Mouse (Mus musculus): ENCODE data around the gene Epn1.

Gene Epn1

DNA sequence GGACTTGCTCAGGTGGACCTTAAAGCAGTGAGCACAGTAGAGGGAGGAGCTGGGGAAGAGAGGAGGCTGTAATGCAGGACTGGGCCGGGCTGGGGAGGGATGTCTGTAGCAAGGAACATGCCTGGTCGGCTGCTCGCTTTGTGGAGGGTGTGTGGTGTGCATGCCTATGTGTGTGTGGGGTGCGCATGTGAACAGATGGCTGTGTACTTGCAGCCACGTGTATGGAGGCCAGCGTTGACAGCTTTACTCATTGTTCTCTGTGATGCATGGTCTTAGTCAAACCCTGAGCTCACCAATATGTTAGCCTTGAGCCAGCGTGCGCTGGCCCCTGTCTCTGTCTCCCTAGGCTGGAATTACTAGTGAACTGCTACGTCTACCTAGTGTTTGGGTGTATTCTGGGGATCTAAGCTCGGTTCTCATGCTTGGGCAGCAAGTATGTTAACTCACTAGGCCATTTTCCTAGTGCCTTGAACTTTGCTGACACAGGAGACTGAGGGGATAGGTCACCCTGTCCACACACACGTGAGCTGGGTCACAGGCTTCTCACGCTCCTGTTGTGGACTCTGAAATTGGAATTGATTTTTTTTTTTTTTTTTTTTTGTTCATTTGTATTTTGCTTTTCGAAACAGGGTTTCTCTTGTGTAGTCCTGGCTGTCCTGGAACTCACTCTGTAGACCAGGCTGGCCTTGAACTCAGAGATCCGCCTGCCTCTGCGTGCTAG is 11.1 kb downstream of the Epn1 start:
- CTCF ChIA-PET = interaction anchor here (0.6 kb wide), 2 partner anchors 20 to 369 kb away, joined by 3 to 7 read pairs; no protein-coding TSS in a partner anchor

DNA sequence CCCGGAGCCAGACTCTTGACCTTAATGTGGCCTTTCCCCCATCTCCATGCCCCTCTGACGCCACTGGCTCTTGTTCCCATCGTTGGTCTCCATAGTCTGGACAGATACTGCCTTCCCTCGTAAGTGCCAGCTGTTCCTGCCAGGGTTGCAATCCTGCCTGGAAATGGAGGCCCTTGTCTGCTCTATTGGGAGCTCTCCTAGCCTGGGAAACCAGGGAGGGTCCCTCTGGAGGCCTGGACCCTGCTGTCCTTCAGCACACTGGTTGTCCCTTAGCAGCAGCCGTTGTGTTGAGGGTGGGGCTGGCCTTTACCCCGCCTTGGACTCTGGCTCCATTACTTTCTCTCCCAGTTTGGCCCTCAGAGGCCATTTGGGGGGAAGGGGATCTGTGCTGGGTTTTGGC is 12.3 kb downstream of the Epn1 start:
- CTCF ChIA-PET = no interaction called here

DNA sequence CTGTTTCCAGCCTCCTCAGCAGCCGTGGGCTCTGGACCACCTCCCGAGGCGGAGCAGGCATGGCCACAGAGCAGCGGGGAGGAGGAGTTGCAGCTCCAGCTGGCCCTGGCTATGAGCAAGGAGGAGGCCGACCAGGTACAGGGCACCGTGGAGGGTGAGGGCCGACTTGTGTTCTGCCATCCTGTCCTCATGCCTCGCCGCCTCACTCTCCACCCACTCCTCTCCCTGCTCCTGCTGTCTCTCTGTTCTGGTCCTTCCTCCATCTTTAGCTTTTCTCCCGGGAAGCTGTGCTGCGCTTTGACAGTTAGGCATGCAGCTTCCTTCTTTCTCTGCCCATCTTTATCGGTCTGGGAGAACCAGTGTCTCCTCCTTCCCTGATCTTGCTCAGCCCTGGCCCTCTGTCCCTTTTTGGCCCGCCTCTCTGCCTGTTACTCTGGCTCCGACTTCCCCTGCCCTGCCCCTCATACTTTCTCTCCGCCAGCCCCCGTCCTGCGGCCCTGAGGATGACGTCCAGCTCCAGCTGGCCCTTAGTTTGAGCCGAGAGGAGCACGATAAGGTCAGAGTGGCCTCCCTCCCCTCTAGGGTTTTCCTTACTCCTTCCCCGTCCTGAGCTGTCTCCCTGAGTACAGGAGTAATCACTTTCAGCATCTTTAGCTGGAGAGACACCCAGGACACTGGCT is 12.9 kb downstream of the Epn1 start:
- CTCF ChIA-PET = no interaction called here

DNA sequence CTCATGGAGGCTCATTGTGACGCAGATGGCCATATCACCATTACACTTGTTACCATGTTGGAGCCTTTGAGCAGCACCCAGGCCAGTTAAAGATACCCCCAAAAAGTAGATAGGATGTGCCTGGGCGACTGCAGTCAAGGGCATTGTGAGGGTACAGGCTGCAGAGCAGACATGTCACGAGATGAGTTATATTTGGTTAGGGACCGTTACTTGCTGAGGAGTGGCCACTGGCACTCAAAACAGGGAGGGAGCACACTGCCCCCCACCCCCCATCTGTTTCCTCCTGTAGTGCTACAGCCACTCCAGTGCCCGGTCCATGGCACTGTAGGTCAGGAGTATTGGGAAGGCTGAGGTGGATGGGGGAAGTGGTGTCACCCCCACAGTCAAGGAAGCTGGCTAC is 18.7 kb downstream of the Epn1 start:
- CTCF ChIA-PET = no interaction called here

DNA sequence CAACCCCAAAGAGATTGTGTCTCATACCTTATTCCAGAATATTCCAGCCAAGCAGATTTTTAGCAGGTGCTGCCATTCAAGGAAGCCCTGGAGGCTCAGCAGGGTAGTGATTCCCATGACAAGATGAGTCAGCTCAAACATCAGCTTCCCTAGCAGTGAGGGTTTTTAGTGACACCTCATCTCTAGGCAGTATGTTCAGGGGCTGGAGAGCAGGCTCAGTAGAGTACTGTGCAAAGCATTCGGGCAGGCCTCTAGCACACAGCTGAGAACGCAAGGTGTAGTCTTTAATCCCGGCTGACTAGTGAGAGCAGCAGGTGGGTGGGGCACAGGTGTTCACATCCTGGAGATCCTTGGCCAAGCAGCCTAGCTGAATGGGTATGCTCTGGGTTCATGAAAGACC is 19.8 kb downstream of the Epn1 start:
- CTCF ChIA-PET = no interaction called here

DNA sequence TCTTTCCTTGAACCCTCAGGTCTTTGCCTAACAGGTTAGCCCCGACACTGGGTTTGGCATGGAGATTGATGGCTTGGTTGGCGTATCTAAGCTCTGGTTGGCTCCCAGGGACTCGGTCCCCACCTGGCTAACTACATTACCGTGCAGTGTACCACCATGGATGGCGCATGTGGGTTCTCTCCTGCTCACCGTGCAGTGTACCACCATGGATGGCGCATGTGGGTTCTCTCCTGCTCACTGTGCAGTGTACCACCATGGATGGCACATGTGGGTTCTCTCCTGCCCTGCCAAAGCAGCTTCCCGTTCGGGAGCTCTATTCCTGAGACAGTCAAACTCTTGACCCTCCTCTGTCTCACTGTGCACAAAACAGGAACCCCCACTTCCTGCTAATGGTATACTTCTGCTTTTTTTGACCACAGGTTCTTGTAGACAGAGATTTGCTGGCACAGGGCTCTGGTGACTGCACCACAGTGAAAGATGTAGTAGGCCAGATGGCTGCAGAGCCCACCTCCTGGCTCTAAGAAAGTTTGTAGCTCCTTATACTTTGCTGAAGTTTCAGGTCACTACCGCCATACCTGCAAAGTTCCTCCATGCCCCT is 21.1 kb downstream of the Epn1 start:
- CTCF ChIA-PET = no interaction called here

DNA sequence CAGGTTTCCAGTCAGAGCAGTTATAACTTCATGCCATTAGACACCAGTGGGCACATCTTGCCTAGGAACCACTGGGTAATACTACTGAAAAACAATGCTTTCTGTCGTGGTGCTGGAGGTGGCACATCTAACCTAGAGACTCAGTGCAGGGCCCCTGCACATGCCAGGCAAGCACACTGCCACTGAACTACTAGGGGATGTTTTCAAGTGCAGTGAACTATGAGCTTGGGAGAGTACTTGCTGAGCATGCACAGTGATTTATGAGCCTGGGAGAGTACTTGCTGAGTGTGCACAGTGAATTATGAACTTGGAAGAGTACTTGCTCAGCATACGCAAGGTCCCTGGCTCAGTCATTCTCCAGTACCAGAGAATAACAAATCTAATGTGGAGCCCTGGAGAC is 22.5 kb downstream of the Epn1 start:
- CTCF ChIA-PET = no interaction called here

DNA sequence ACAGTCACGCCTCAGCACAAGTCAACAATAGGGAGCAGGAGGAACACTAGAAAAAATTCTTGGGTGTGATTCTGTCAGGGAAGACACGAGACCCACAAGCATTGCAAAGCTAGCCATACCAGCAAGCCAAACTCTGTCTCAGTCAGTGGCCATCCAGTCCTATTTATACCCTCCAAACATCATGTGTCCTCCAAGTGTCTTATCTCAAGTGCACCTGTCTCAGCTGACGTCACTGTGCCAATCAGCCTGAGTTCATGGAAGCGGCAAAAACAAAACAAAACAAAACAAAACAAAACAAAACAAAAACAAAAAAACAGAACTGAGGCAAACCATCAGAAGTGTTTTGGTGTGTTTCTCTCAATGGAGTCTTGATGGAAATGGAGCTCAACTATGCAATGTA is 28.2 kb downstream of the Epn1 start:
- CTCF ChIA-PET = no interaction called here

DNA sequence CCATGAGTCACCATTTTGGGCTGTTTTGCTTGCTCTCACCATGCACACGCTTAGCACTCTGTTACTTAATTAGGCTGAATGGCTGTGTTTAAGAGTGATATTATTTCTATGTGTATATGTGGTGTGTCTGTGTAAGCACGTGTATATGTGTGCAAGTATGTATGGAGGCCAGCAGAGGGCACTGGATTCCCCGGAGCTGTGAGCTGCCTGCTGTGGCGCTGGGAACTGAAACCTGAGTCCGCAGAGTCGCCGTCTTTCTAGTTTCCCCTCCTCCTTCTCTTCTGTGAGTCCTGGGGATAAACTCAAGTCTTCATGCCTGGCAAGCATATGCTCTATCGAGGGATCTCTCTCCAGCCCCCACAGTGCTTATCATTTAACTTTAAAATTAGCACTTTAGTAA is 29.3 kb downstream of the Epn1 start:
- CTCF ChIA-PET = interaction anchor here (0.7 kb wide), 1 partner anchor 1089 kb away, joined by 4 read pairs; no protein-coding TSS in a partner anchor

DNA sequence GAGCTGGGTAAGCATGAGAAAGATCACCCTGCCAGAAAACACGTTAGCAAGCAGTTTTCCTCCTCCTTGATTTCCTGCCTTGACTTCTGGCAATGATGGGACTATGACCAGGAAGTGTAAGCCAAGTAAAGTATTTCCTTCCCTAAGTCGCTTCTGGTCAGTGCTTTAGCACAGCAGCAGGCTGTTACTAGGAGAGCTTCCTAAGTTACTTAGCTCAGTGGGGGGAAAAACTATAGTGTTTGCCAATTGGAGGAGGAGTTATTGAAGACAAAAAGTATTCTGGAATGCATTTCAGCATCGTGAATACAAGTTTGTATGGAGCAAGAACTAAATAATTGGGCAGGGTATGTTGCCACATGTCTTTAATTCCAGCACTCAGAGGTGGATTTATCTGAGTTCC is 32.7 kb downstream of the Epn1 start:
- CTCF ChIA-PET = no interaction called here

DNA sequence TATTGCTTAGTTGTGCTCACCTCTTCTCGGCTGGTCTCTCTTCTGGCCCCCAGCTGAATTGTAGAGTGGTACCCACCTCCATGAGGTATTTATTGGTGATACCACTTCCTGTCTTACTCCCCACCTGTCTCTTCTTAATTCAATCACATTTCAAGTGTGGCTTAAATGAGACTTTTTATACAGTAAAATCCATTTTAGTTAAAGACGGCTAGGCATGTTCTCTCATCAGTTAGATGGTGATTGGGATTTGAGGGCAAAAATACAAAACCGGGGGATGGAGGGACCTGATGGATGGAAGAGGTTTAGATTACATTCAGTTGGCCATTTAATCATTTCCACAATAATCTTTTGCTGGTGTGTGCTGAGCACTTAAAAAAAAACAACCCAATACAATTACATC is 36.8 kb downstream of the Epn1 start, which contains the start of gene Rfpl4:
Gene Rfpl4, minus strand, starts transcription at position 101 of the 400 bp plus-strand sequence.
- CTCF ChIA-PET = no interaction called here

DNA sequence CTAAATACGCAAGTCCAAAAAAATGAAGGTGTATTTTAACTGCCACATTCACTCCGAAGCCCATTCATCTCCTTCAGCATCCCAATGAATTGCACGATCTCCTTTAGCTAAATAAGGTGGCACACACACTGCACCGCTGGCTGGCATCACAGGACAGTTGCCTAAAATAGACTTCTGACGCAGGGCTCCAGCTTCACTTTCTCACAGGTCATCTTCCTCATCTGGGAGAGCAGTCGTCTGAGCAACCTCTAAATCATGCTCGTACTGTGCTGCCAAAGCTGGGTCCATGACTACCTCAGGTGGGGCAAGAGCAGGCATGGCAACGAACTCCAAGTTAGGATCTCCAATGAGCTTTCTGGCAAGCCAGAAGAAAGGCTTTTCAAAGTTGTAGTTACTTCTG is 45.0 kb downstream of the Epn1 start:
- CTCF ChIA-PET = interaction anchor here (0.5 to 0.9 kb wide), 2 partner anchors 109 to 1041 kb away, joined by 4 to 15 read pairs; no protein-coding TSS in a partner anchor

DNA sequence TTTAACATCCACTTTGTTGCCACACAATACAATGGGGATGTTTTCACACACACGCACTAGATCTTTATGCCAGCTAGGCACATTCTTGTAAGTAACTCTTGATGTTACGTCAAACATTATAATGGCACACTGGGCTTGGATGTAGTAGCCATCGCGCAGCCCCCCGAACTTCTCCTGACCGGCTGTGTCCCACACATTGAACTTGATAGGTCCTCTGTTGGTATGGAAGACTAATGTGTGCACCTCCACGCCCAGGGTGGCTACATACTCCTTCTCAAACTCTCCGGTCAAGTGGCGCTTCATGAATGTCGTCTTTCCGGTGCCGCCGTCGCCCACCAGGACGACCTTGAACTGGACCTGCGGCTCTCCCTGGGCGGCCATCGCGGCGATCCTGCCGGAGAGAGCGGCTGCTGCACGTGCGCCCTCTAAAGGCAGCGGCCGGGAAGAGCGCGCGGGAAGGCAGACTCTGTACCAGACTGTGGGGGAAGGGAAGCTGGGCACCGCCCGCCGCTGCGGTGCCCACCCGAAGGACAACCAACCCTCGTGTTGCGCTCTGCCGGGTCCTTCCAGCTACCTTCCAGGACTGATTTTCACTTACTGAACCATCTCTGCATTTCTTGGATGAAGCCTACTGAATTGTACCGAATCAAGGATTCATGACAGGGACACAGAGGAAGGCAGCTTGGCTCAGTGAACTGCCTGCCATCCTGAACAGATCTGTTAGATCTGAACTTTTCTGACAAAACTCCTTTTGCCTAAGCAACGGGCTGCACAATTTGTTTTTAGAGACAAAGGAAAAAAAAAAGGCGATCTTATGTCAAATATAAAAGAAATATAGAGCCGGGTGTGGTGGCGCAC is 45.7 kb downstream of the Epn1 start, which contains the start of gene Rasl2-9:
Gene Rasl2-9, minus strand, starts transcription at position 402 of the 858 bp plus-strand sequence.
- CTCF ChIA-PET = interaction anchor here (0.9 kb wide), 1 partner anchor 110 kb away, joined by 4 read pairs; no protein-coding TSS in a partner anchor
